Mouse (Mus musculus) telencephalon, adult 2 months (tissue): ENCODE results near the gene Ttc16.
A peak's percentile ranks its signal among the peaks of the same experiment; 100 is the strongest.

Experiments used
- DNase-seq: peaks from one replicate; pipeline ENCODE4 v3.0.0-alpha.2; 2011; ENCODE audit warnings: low read depth, low spot score

The Ttc16 gene

GRCm38 (mm10) chr2:32779714-32780113 is 4.3 kb upstream of the Ttc16 start:
- DNase-seq: no peak

- DNase-seq: no peak
These were observed 3.7 kb upstream of the Ttc16 start for GRCm38 (mm10) chr2:32779131-32779530.

- DNase-seq: no peak
These were observed 2.6 kb upstream of the Ttc16 start for GRCm38 (mm10) chr2:32778081-32778480.

GRCm38 (mm10) chr2:32776192-32776591 is 759 bp upstream of the Ttc16 start:
- no peak for DNase-seq

GRCm38 (mm10) chr2:32772626-32773279 is 2.7 kb downstream of the Ttc16 start:
- DNase-seq: no peak

GRCm38 (mm10) chr2:32771886-32772285 is 3.5 kb downstream of the Ttc16 start:
- DNase-seq: no peak

GRCm38 (mm10) chr2:32769327-32770085 is 5.9 kb downstream of the Ttc16 start:
- no peak for DNase-seq

GRCm38 (mm10) chr2:32768661-32769285 is 6.7 kb downstream of the Ttc16 start:
- no peak for DNase-seq

GRCm38 (mm10) chr2:32767241-32767640 is 8.2 kb downstream of the Ttc16 start:
- DNase-seq: no peak

GRCm38 (mm10) chr2:32763353-32763752 is 12.1 kb downstream of the Ttc16 start:
- DNase-seq: no peak

- DNase-seq: no peak
These were observed 13.6 kb downstream of the Ttc16 start for GRCm38 (mm10) chr2:32761859-32762258.

- no peak for DNase-seq
These were observed 14.1 kb downstream of the Ttc16 start for GRCm38 (mm10) chr2:32761361-32761760.

- DNase-seq: no peak
These were observed 16.4 kb downstream of the Ttc16 start for GRCm38 (mm10) chr2:32759001-32759400.

GRCm38 (mm10) chr2:32758503-32758902 is 16.9 kb downstream of the Ttc16 start:
- DNase-seq: no peak

- peak; percentile 96 for DNase-seq
These were observed 18.2 kb downstream of the Ttc16 start, which contains the start of gene Tor2a for GRCm38 (mm10) chr2:32757056-32757845. Gene Tor2a, plus strand, starts transcription at chr2:32757234.

- DNase-seq: no peak
These were observed 18.8 kb downstream of the Ttc16 start for GRCm38 (mm10) chr2:32756674-32757055.

- DNase-seq: no peak
These were observed 23.3 kb downstream of the Ttc16 start for GRCm38 (mm10) chr2:32752181-32752580.

GRCm38 (mm10) chr2:32751665-32752033 is 23.8 kb downstream of the Ttc16 start:
- DNase-seq: no peak

- DNase-seq: no peak
These were observed 24.4 kb downstream of the Ttc16 start for GRCm38 (mm10) chr2:32750887-32751664.

GRCm38 (mm10) chr2:32750199-32750598 is 25.2 kb downstream of the Ttc16 start:
- DNase-seq: no peak

GRCm38 (mm10) chr2:32749082-32749481 is 26.4 kb downstream of the Ttc16 start:
- DNase-seq: no peak
